Mouse (Mus musculus): ENCODE measurements around the gene Abcb8.

The Abcb8 gene

DNA sequence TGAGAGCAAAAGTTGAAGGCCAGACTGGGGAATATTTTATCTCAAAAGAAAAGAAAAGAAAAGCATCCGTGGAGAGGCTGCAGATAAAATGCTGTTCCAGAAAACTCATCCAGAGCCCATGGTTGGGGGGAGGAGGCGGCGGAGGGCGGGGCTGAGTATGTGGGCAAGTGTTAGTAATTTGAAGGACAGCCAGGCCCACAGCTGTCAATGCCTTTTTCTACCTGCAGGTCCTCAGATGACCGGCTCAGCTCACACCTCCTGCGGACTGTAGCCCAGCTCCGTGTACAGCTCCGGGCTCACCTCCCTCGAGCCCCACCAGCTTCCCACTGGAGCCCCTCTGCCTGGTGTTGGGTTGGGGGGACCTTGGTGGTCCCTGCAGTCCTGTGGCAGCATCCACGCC lies 6.2 kb downstream of the Abcb8 start:
- no peak for DNase-seq

DNA sequence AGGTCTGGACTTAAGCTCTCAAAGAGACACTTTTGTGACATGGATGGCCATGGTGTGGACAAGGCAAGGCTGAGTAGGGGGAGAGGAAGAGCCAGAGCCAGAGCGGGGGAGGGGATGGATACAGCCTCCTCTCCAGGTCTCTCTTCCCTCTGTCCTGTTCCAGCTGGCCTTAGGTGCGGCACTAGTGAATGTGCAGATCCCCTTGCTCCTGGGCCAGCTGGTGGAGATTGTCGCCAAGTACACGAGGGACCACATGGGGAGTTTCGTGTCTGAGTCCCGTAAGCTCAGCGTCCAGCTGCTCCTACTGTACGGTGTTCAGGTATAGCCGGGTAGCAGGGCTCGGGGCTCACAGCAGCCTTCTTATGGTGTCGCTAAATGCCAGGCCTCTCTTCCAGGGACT lies 6.9 kb downstream of the Abcb8 start:
- DNase-seq = peak; percentile 51 to 72

DNA sequence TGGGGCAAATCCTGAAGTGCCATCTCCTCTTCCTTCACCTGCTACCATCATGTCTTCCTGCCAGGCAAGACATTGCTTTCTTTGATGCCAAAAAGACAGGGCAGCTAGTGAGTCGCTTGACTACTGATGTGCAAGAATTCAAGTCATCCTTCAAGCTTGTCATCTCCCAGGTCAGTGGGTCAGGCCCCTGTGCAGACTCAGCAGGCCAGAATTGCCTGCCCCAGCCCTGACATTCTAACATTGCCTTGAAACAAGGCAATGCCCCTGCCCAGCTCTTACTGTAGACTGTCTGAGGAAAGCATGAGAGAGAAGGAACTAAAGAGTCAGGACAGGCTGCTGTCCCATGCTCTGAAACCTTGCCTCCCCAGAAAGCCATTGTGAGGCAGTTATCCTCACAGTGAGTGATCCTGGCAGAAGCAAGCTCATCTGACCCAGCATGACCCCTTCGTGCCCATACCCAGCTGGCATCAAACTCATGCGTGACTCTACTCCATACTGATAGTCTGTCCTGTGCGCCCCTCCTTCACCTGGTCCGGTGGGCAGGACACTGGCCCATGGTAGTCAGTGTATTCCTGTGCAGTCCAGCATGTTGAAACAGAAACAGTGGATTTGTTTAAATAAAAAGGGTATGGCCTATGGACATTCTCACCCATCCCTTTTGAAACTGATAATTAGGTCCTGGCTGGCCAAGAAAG lies 7.6 kb downstream of the Abcb8 start:
- DNase-seq = no peak

DNA sequence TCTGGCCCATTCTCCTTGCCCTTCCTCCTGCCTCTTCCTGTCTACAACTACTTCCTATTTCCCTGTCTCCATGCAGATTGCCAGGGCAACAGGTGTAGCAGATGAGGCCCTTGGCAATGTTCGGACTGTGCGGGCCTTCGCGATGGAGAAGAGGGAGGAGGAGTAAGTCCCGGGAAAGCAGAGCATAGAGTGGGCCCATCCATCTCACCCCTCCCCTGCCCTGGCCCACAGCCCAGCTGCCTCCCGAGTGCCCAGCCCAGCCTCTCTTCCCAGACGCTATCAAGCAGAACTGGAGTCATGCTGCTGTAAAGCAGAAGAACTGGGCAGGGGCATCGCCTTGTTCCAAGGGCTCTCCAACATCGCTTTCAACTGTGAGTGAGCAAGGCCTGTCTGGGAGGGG lies 8.5 kb downstream of the Abcb8 start:
- DNase-seq = peak; percentile 70 to 84

DNA sequence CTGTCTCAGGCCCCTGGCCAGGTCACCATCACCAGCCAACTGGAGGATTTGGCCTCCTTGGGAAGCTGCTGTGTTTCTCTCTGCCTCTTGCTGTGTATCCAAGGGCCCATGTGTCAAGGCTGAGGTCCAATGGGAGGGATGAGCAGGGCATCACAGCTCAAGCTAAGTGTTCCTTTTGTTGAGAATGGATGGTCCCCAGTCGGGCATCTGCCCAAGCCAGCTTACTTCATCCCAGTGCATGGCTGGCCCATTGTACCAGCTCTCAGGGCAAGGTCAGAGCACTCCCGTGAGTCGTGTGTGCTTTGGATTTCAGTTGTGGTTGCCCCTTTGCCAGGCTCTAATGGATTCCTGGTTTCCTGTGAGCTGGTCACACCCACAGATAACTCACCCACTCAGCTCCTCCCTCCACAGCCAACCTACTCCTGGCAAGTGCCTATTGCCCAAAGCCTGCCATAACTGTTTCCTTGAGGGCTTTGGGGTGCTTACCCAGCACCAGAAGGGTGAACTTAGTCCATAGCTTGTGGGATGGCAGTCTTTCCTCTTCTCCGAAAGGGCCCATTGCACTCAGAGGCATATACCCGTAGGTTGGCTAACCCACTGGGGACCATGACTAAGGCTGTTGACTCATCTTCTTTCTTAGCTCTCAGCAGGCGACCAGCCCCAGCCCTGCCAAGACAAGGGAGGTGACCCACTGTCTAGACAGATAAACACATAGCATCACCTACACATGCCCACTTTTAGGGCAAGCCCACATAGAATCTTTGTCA lies 11.3 kb downstream of the Abcb8 start:
- no peak for DNase-seq

DNA sequence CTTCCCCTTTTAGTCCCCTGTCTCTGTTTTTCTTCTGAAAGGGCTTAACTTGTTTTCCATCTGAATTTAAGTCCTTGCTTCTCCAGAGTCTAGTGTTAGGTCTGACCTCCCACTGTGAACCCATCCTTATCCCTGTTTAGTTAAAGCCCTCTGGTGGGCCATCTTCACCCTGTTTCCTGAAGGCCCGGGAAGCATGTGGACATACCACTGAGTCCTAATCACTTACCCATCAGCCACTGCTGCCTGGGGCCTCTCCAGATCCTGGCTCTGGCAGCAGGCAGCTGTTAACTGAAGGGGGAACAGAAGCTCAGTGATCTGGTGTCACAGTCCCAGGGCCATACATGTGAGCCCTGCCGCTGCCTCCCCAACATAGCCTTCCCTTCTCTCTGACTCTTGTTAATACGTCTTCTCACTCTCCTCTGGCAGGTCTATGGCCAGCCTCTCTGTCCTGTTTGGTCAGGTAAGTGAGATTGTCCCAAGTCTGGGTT lies 12.0 kb downstream of the Abcb8 start:
- DNase-seq = no peak

DNA sequence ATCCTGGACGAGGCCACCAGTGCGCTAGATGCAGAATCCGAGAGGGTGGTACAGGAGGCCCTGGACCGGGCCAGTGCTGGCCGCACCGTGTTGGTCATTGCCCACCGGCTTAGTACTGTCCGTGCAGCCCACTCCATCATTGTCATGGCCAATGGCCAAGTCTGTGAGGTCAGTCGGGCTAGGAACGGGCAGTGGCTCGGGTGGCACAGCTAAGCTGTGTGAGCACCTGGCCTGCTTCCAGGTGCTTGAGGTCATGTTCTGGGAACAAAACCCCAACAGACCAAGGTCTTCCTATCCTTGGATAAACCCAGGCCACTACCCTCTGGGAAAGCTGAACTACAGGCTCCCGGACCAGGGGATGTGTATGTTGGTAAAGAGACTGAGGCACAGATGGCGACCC lies 15.2 kb downstream of the Abcb8 start:
- DNase-seq = no peak

DNA sequence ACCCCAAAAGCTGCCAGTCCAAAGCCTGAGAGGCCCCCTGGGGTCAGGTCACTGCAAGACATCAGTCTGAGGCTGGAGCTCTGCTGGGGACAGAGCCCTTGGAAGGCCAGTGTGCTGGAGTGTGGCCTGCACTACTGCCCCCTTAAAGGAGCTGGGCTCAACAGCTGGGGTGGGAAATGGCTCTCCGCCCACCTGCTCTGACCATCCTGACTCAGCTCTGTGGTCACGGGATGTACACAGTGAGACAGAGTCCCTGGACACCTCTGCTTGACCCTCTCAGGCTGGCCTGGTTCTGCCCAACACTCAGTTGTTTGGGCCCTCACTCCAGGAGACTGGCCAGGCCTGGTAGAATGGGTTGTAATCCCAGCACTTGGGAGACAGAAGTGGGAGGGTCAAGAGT lies 16.0 kb downstream of the Abcb8 start:
- no peak for DNase-seq

DNA sequence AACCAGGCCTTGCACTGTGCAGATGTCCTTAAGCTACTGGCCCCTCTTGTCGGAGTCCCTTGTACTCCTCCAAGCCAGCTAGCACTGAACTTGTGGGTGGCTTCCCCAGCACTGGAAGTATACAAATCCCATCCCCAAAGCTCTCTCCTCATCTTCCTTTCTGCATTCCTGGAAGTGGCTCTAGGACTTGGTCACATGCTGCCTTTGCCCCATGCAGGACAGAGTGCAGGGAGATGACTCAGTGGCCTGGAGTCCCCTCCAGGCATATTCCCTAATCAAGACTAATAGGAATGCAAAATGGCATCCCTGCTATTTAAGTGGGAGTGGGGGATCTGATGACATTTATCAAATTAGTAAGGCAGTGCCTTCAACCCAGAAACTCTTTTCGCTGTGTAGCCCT lies 18.6 kb downstream of the Abcb8 start:
- no peak for DNase-seq

DNA sequence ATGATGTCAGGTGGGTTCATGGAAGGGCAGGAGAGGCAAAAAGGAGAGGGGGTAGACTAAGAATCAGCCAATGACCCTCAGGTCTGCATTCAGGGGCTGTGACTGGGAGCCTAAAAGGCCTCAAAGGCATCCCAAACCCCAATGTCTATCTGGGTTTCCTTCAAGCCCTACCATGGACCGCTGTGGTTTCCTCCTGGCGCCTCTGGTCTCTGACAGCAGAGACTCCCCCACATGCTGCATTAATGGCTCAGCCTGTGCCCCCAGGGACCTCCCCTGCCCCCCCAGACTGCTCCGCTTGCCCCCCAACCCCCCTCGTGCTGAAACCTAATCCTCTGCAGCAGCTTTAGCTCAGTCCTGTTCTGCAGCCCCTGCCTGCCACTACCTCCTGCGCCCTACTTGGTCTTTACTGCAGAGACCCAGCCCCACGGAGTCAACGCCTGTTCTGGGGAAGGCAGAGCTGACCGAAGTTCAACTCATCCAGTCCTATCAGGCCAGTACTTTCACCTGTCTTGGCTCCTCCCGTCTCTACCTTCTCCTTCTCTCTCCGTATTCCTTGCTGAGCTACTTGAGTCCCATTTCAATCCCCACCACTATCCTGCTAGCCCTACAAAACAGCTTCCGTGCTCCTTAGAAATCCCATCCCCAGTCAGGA lies 19.7 kb downstream of the Abcb8 start, which contains the start of gene Asic3:
Gene Asic3 (plus strand): TSS at position 351 of the 652 bp plus-strand sequence.
- no peak for DNase-seq

DNA sequence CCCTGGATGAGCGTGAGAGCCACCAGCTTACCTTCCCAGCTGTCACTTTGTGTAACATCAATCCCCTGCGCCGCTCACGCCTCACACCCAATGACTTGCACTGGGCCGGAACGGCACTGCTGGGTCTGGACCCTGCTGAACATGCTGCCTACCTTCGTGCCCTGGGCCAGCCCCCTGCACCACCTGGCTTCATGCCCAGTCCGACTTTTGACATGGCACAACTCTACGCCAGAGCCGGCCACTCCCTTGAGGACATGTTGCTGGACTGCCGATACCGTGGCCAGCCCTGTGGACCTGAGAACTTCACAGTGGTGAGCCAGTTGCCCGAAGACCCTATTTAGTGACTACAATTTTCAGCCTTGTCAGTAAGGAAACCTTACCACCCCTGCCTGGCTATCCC lies 20.5 kb downstream of the Abcb8 start:
- no peak for DNase-seq

DNA sequence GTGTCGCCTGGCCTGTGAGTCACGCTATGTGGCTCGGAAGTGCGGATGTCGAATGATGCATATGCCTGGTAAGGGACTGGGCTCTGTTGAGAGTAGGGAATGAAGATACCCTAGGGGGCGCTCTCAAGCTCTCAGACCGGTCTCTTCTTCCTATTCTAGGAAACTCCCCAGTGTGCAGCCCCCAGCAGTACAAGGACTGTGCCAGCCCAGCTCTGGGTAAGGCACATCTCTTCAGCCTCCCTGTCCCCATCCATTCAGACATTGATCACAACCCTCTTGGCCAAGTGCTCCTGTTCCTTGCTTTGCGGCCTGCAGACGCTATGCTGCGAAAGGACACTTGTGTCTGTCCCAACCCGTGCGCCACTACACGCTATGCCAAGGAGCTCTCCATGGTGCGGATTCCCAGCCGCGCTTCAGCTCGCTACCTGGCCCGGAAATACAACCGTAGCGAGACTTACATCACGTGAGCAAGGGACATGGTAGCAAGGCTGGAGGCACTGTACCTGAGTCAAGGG lies 22.8 kb downstream of the Abcb8 start:
- DNase-seq = peak; percentile 82 to 87

DNA sequence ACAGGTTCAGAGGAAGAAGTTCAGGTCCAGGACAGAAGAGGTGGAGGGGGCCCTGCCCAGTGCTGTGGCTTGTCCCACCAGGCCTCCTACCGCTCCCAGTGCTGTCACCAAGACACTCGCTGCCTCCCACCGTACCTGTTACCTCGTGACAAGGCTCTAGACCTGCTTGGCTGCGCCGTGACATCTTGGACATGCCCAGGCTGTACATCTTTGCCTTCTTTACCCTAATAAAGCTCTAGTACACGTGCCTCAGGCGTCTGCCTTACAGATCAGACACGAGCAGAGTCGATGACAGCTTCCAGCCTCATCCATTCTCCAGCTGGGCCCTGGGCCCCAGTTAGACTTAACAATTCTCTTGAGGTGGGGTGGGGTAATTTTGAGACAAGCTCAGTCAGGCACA lies 24.1 kb downstream of the Abcb8 start:
- DNase-seq = no peak

DNA sequence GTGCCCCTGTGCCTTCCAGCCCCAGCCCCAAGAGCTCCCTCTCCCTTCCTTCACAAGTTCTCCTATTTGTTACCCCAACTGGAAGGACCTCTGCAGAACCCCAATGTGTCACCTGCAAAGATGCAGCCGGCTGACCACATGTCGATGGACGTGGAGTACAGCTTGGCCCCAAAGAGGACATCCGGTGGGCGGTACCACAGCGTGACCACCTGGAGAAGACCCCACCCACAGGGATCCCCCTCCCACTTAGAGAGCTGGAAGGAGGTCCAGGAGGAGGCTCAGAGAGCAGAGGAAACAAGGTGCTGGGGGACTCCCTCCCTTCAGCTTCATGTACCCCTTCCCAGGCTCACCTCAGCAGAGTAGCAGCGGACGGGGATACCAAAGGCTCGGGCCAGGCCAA lies 26.9 kb downstream of the Abcb8 start:
- no peak for DNase-seq

DNA sequence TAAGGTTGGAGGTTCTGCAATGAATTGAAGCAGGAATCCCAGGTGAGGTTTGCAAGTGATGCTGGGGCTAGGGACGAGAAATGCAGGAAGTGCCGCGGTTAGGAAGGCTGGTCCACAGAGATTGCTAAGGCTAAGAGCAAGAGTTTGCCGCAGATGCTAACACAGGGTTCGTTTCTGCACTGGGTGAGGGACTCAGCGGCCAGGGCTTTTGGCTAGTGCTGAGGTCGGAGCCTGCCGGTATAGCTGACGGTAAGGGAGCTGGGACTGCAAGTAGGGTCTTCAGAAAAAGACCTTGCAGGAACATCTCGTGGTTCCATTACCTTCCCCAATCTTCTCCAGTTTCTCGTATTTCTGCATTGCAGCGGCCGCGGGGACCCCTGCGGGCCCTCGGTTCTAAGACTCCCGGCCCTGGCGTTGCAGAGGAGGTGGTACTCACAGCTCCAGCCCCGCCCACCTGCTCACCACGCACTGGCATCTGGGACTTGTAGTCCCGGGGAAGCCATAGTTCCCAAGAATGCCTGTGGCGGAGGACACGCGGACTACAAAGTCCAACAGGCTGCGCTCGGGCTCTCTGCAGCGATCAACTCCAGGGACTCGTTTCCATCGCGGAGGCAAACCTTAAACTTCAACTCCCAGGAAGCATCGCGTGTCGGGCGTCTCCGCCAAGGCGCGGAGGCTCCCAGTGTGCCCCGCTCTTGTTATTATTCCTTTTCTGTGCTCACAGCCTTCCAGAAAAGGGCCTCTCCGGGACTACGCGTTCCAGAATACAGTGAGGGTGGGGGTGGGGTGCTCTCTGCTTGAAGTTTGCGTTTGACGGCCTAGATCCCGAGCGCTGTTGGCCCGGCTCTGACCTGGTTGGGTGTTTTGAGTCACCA lies 29.9 kb downstream of the Abcb8 start, which contains the start of the genes Cdk5 and Slc4a2:
Gene Cdk5 (minus strand): TSS at position 402 of the 875 bp plus-strand sequence.
Gene Slc4a2 (plus strand): TSS at position 709 of the 875 bp plus-strand sequence.
- peak; percentile 99 for DNase-seq

DNA sequence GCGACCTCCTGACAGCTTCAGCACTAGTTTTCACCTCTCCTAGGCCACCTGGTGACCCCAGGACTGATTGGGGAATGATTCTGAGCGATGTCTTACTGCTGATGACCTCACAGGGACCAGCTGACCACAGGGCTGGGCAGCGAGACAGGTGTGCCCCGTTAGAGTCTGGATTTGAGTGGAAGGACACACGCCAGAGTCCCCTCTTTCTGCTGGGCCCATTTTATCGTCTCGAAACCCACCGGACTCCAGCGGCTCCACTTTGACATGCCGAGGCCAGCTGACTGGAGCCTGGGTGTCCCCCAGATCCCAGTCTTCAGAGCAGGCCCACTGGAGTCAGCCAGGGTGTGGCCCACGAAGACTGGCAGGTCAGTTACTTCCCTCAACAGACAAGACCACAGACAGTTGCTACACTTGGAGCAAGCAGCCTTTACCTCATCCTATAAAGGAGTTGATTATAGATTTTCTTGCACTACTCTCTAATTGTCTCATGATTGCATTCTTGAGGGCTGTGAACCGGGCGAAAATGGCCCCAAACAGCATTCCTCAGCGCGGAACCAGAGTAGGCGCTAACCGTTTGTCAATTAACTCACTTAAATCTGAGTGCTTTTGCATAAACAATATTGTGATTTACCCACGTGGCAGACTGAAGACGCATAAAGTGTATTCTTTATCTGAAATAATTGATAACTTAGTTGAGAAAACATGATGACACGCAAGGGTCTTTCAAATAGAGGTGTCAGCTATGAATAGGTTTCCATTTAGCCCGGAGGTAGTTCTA lies 30.7 kb downstream of the Abcb8 start:
- no peak for DNase-seq

DNA sequence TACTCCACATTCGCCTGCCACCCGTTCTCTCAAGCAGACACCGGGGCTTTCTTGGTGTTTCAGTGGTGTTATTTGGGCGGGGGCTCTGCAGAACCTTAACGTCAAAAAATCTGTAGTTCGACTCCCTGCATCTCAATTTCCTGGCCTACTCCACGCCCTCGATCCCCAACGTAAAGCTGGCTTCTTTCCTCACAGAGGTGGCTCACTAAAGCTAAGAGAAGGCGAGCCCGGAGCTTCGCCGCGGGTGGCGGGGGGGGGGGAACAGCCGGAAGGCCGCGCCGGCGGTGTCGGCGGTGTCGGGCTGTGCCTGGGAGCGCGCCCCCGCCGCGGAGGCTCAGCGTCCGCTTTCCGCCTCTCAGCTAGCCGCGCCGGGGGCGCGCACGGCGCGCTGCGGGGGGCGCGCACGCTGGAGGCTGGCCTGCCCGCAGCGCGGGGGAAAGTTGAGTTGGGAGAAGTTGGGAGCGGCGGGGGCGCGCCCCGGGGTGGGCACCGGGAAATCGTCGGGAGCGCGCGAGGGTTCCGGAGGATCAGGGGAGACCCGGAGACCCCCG lies 31.5 kb downstream of the Abcb8 start:
- peak; percentile 71 to 80 for DNase-seq

DNA sequence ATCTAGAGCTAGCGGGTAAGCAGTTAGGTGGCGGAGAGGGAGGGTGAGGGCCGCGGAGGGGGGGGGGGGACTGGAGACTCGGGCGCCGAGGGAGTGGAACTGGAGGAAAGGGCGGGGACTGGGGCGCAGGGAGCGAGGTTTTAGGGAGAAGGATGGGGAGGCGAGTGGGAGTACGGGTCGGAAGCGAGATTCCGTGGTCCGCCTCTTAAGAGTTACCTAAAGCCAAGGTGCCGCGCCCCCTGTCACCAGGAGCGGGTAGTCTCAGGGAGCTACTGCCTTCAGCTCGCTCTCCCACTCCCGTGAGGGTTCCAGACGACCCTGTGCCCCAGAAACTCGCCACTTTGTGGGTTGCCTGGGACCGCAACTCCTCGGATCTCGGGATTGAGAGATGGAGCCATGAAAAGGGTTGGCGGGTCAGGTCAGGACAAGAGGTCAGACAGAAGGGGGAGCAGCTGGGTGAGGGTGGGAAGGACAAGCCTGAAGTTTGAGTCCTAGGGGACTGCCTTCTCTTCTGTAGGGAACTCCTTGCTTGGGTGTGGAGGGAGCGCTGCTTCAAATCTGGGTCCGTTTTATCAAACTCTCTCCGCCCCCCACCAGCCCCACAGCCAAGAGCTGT lies 32.1 kb downstream of the Abcb8 start:
- DNase-seq = peak; percentile 54 to 62

DNA sequence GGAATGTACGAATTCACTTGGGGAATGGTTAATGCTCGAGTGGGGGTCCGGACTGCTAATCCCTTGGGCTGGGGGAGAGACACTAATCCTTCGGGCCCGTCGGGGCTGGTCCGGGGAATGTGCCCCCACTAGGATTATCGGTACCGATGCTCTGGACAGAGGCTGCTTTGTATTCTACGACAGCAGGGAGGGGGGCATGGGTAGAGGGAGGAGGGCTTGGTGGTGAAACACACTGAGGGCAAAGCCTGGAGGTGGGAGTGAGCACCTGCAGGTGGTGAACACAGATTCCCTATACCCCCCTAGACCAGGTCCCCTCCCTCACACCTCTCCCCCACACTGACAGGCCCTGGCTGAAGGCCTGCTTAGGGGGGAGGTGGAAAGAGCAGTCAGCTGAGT lies 32.6 kb downstream of the Abcb8 start:
- DNase-seq = no peak

DNA sequence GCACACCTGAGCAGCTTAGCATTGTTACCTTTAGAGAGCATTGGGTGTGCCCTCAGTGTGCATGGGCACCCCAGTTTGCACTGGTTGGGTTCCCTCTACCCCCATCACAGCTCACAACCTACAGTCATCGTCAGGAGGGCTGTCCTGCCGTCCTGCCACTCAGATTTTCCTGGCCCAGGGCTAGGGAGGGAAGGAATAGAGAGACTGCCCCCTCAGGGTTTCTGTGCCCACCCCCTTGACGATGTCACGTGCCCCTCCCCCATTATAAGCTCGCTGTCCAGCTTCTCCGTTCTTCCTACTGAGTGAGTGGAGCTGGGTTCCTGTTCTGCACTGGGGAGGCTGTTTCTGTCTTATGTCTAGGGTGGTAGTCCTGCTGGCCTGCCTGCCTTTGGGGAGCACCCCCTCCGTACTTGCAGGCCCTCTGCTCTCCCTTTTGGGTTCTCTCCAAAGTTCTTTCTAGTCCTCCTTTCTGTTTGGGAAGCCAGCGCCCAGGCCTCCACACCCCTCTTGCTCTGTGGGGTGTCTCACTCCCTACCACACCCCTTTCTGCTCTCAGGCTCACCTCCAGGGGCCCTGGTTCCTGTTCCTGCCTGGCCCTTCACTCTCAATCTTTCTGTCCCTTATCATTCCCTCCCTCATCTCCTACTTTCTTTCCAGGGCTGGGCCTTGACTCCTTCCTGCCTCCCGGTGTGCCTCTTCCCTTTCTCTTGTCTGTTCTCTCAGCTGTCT lies 33.3 kb downstream of the Abcb8 start:
- DNase-seq = no peak
